Mouse (Mus musculus) cerebellum, adult 2 months (tissue): ENCODE data around the gene Bsdc1. TPM values are rescaled to one million over a fixed set of nuclear protein-coding genes. Genes with fewer than 3 reads are reported as not detected.
A peak's percentile ranks its signal among the peaks of the same experiment; 100 is the strongest.

Experiments used
- DNase-seq, 2 experiments: peaks; one replicate each; pipeline ENCODE4 v3.0.0; 2021
- H3K27ac ChIP-seq: fragments of 200-500 bp; 2 replicates; pipeline ENCODE4 v1.5.1; 2012; ENCODE audit warnings: low read length, control low read depth, inconsistent platforms; ENCODE audit not compliant: insufficient read depth
- H3K27me3 ChIP-seq: fragments of 200-500 bp; 2 replicates; pipeline ENCODE4 v1.6.1; 2012; ENCODE audit warnings: inconsistent platforms, mild to moderate bottlenecking, low read length, moderate library complexity; ENCODE audit not compliant: control insufficient read depth, insufficient read depth
- H3K4me1 ChIP-seq: fragments of 200-500 bp; 2 replicates; pipeline ENCODE4 v1.6.1; 2011; ENCODE audit warnings: low read length; ENCODE audit not compliant: control insufficient read depth, insufficient read depth
- H3K4me3 ChIP-seq: fragments of 200-500 bp; replicated peaks from 2 replicates; pipeline ENCODE3; 2011; ENCODE audit warnings: mild to moderate bottlenecking, low read depth, low read length, control low read depth; ENCODE audit not compliant: insufficient read depth
- CTCF ChIP-seq: fragments of 200-500 bp; IDR thresholded peaks from 2 replicates; pipeline ENCODE4 v1.5.1; 2011; ENCODE audit warnings: low read depth, mild to moderate bottlenecking, control low read depth, low read length, moderate library complexity, borderline replicate concordance; ENCODE audit not compliant: insufficient read depth
- POLR2A ChIP-seq: fragments of 200-500 bp; IDR thresholded peaks from 2 replicates; pipeline ENCODE4 v1.6.1; 2011; ENCODE audit warnings: low read length, control low read depth, borderline replicate concordance; ENCODE audit not compliant: insufficient read depth
- WGBS: fragments of 180-500 bp; shearing (Covaris S2); methylation state at CpG from one replicate; pipeline ENCODE4 v1.1.7; 2018; 5-methylcytosine and 5-hydroxymethylcytosine counted together
- polyA plus RNA-seq: library from polyadenylated mRNA; depleted of rRNA; stranded (reverse); fragments of >200 nt; gene quantifications from 2 replicates; pipeline ENCODE4 v1.2.3, GENCODE M21; 2012; rRNA removed

The Bsdc1 gene
- 33.9 and 37.3 TPM in 2 replicates for polyA plus RNA-seq

DNA sequence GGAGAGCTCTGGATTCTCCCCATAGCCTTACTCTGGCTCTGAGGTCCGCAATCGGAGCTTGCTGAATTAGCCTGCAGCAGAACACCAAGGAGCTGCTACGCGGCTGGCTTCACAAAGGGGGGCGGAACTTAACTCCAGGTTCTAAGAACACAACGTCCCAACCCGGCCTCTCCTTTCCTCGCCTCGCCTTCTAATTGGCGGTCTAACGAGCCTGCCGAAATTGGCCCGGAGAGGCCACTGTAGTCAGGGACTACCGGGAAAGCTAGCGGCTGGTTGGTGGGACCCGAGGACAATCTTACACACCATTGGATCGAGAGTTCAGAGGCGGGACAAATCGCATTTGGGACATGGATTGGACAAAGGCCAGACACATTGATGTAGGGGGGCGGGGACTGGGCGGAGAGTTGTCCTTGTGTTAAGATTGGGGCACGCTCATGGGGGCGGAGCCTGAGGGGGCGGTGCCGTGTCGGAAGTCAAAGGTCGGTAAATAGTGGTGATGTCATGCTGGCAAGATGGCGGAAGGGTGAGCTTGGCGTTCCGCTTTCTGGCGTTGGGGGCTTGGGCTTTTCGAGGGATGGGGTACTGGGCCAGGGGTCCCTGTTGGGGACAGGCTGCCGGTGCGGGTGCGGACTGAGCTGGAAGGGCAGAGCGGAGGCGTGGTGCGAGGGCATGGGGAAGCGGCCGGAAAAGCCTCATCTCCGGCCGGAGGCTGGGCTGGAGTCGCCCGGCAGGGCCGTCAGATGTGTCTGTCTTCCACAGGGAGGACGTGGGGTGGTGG lies at the start of gene Bsdc1:
Gene Bsdc1, plus strand, starts transcription at position 399 of the 778 bp plus-strand sequence.
- Histone ChIP-seq H3K27me3 (no peaks in the 10 kb centered on the region), H3K27ac (peak within 1 kb of the TSS; percentile 43; the same call in 1 of the 2 replicates), H3K4me1 (peaks cover 15% of the 10 kb centered on the region; the same call in 1 of the 2 replicates), H3K4me3 (peak within 1 kb of the TSS; percentile 66)
- no peak for TF ChIP-seq CTCF
- TF ChIP-seq POLR2A = peak; percentile 81
- peak; percentile 100 for DNase-seq
- under 1% methylated on average over 46 of the region's 46 CpGs for WGBS

DNA sequence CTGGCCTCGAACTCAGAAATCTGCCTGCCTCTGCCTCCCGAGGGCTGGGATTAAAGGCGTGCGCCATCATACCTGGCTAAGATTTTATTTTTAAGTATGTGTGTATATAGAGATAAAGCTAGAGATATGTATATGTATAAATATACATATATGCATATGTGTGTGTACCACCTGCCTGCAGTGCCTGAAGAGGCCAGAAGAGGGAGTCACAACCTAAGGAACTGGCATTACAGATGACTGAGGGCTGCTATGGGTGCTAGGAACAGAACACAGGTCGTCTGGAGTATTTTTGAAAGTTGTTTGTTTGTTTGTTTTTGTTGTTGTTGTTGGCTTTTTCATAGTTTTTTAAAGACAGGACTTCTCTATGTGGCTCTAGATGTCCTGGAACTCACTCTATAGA lies 45.5 kb upstream of the Bsdc1 start:
- DNase-seq = no peak
- H3K27ac ChIP-seq = no peak overlapping the region
- no peaks in the 10 kb centered on the region for H3K27me3 ChIP-seq
- TF ChIP-seq CTCF (no peak), POLR2A (no peak)
- 93% methylated on average over 5 of the region's 5 CpGs for WGBS
- H3K4me1 ChIP-seq = no peaks in the 10 kb centered on the region
- H3K4me3 ChIP-seq = no peak overlapping the region

DNA sequence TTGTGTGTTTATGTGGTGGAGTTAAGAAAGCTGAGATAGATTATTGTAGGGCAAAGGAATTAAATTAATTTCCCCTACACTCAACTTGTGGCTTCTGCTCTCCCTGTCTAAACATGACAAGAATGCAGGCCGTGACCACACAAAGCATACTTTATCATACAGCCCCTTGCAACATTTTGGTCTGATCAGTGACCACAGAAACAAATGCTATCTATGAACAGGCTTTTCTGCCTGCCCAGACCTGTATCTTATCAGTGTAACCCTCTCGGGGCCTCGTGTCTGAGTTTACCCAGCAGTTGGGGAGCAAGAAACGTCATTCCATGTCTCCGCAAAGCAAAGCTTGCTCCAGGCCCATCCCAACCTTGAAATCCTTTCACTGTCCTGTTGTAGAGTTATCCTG lies 44.9 kb upstream of the Bsdc1 start:
- TF ChIP-seq CTCF (no peak), POLR2A (no peak)
- no peaks in the 10 kb centered on the region for H3K27me3 ChIP-seq
- no peak for DNase-seq
- H3K27ac ChIP-seq = no peak overlapping the region
- WGBS = 86% methylated on average over 5 of the region's 5 CpGs
- no peaks in the 10 kb centered on the region for H3K4me1 ChIP-seq
- no peak overlapping the region for H3K4me3 ChIP-seq

DNA sequence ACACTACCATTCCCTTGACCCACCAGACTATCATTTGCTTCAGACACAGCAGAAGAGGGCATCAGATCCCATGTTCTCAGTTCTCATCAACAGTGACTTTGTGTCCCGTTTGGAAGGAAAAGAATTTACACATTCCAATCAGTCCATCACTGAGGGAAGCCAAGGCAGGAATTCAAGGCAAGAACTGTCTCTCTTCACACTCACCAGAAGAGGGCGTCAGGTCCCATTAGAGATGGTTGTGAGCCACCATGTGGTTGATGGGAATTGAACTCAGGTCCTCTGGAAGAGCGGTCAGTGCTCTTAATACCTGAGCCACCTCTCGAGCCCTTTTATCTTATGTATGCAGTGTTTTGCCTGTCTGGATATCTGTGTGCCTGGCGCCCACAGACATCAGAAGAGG lies 43.1 kb upstream of the Bsdc1 start:
- WGBS = 73% methylated on average over 5 of the region's 5 CpGs
- TF ChIP-seq POLR2A (no peak), CTCF (no peak)
- no peak overlapping the region for H3K27ac ChIP-seq
- H3K27me3 ChIP-seq = no peaks in the 10 kb centered on the region
- no peak overlapping the region for H3K4me3 ChIP-seq
- H3K4me1 ChIP-seq = no peaks in the 10 kb centered on the region
- no peak for DNase-seq

DNA sequence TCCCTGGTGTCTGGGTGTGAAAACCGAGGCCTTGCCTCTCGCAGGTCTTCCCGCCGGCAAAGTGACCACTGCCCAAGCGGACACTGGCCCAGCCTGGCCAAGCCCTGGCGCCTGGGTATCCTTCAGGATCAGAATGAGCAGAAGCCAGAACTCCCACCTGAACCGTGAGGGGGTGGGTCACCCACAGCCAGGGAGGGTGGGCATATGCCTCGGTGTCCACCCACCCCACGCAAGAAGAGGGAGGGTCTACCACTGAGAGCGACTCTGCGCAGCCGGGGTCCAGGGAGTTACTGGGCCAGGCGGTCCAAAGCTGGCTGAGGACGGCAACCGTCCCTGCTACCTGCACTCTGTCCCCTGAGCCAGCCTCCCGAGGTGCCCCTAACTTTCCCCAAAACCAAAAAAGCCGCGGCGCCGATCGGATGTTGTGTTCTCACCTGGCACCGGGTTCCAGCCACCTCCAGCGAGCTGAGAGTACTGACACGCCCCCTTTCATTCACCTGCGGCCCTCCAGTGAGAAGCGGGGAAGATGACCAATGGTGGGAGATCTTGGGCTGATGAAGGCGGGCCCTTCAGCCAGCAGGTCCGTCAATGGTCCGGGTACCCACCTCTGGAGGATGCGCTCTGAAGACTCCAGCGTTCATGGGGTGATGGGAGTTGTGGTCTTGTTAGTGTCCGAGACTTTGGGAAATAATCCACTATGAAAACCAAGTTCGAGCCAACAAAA lies 20.9 kb upstream of the Bsdc1 start, which contains the start of gene Zbtb8b:
Gene Zbtb8b, minus strand, starts transcription at position 514 of the 724 bp plus-strand sequence.
- Histone ChIP-seq H3K27ac (no peak within 1 kb of the TSS), H3K4me3 (peak within 1 kb of the TSS; percentile 56), H3K4me1 (no peaks in the 10 kb centered on the region; the same call in 1 of the 2 replicates), H3K27me3 (no peaks in the 10 kb centered on the region)
- TF ChIP-seq CTCF (no peak), POLR2A (no peak)
- peak; percentile 82 to 89 for DNase-seq
- 3% methylated on average over 33 of the region's 33 CpGs for WGBS

DNA sequence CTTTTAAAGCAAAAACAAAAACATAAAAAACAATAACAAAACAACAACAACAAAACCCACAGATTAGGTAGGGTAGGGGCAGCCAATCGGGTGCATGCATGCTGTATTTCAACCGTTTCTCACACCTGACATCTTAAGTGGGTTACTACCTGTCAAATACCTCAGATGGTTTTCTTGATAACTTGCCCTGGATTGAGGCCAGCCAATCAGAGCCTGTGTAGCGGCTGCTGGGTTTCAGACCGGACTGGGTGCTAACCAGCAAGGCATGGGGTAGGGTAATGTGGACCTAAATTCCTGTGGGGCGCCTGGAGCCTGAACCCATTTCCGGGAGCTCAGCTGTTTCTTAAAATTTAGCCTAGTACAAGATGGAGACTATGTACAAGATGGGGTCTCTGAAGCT lies 20.2 kb upstream of the Bsdc1 start:
- TF ChIP-seq POLR2A (no peak), CTCF (no peak)
- Histone ChIP-seq H3K4me1 (no peaks in the 10 kb centered on the region; the same call in 1 of the 2 replicates), H3K4me3 (no peak overlapping the region), H3K27me3 (no peaks in the 10 kb centered on the region), H3K27ac (no peak overlapping the region)
- 35% methylated on average over 6 of the region's 6 CpGs for WGBS
- no peak for DNase-seq

DNA sequence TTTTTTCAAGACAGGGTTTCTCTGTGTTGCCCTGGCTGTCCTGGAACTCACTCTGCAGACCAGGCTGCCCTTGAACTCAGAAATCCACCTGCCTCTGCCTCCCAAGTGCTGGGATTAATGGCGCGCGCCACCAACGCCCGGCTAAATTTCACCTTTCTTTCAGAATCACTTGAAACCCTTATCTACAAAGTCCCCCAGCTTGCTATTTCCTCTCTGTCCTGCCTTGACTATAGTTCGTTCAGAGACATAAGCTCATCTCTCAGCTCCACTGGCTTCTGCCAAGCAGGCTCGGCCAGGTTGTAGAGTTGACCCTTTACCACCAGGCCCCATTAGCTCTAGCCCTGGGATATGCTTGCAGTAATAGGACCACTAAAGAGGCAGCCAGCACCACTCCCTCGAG lies 14.0 kb upstream of the Bsdc1 start:
- DNase-seq = no peak
- TF ChIP-seq CTCF (no peak), POLR2A (no peak)
- Histone ChIP-seq H3K27ac (no peak overlapping the region), H3K4me3 (no peak overlapping the region), H3K27me3 (no peaks in the 10 kb centered on the region), H3K4me1 (peaks cover 3% of the 10 kb centered on the region; the same call in 1 of the 2 replicates)
- WGBS = 84% methylated on average over 8 of the region's 8 CpGs
